Mouse (Mus musculus): Measurements from ENCODE around the gene Alkbh2.

GRCm38 (mm10) chr5:114130698-114131520 lies 2.9 kb upstream of the Alkbh2 start:
- TF ChIP-seq TAL1 (IDR thresholded peaks at IDR 0.05; ENCODE audit: low read length): no peak
- TF ChIP-seq GATA1 (IDR thresholded peaks at IDR 0.05; ENCODE audit: low read length): no peak
